Mouse (Mus musculus): ENCODE measurements around the gene Nr1i2. TPM values are rescaled to one million over a fixed set of nuclear protein-coding genes. Genes with fewer than 3 reads are reported as not detected.

The Nr1i2 gene
- polyA plus RNA-seq, 1 experiment from 2014 or later, result not detected

- WGBS, result 62% methylated on average over 5 of the region's 5 CpGs
- Histone ChIP-seq H3K4me3 (ENCODE audit: low read depth, low read length) (no peak overlapping the region), H3K27me3 (ENCODE audit: control insufficient read depth, insufficient read depth, low read length) (no peaks in the 10 kb centered on the region), H3K36me3 (ENCODE audit: control insufficient read depth, insufficient read depth, low read length) (no peaks in the 10 kb centered on the region), H3K9ac (ENCODE audit: low read length) (no peak overlapping the region), H3K9me3 (ENCODE audit: control insufficient read depth, low read length) (no peaks in the 10 kb centered on the region), H3K4me1 (replicated peaks; ENCODE audit: control insufficient read depth, insufficient read depth, low read length) (no peaks in the 10 kb centered on the region), H3K27ac (ENCODE audit: low read depth, low read length) (no peak overlapping the region), H3K4me2 (ENCODE audit: low read depth, low read length, severe bottlenecking) (no peak overlapping the region)
- ATAC-seq (replicated peaks; ENCODE audit: low FRiP score), result no peak
- DNase-seq (ENCODE audit: low spot score), result no peak
Observed at GRCm38 (mm10) chr16:38295349-38295930, 816 bp upstream of the Nr1i2 start.

- DNase-seq (ENCODE audit: low spot score) (peak; percentile 22), ATAC-seq (replicated peaks; ENCODE audit: low FRiP score) (no peak)
- no peak overlapping the region for H3K4me2 ChIP-seq (ENCODE audit: low read depth, low read length, severe bottlenecking)
- H3K27me3 ChIP-seq (ENCODE audit: control insufficient read depth, insufficient read depth, low read length), result no peaks in the 10 kb centered on the region
- H3K27ac ChIP-seq (ENCODE audit: low read depth, low read length), result no peak overlapping the region
- no peaks in the 10 kb centered on the region for H3K9me3 ChIP-seq (ENCODE audit: control insufficient read depth, low read length)
- no peak overlapping the region for H3K9ac ChIP-seq (ENCODE audit: low read length)
- H3K4me3 ChIP-seq (ENCODE audit: low read depth, low read length), result no peak overlapping the region
- WGBS, result 75% methylated on average over 2 of the region's 2 CpGs
- H3K4me1 ChIP-seq (replicated peaks; ENCODE audit: control insufficient read depth, insufficient read depth, low read length), result no peaks in the 10 kb centered on the region
- H3K36me3 ChIP-seq (ENCODE audit: control insufficient read depth, insufficient read depth, low read length), result no peaks in the 10 kb centered on the region
Observed at GRCm38 (mm10) chr16:38290151-38290550, 4.5 kb downstream of the Nr1i2 start.

GRCm38 (mm10) chr16:38288851-38289250, 5.8 kb downstream of the Nr1i2 start:
- WGBS, result 42% methylated on average over 6 of the region's 6 CpGs
- no peaks in the 10 kb centered on the region for H3K36me3 ChIP-seq (ENCODE audit: control insufficient read depth, insufficient read depth, low read length)
- no peaks in the 10 kb centered on the region for H3K9me3 ChIP-seq (ENCODE audit: control insufficient read depth, low read length)
- no peak overlapping the region for H3K4me2 ChIP-seq (ENCODE audit: low read depth, low read length, severe bottlenecking)
- DNase-seq (ENCODE audit: low spot score) (peak; percentile 45), ATAC-seq (replicated peaks; ENCODE audit: low FRiP score) (no peak)
- H3K9ac ChIP-seq (ENCODE audit: low read length), result no peak overlapping the region
- no peak overlapping the region for H3K27ac ChIP-seq (ENCODE audit: low read depth, low read length)
- H3K4me3 ChIP-seq (ENCODE audit: low read depth, low read length), result no peak overlapping the region
- H3K4me1 ChIP-seq (replicated peaks; ENCODE audit: control insufficient read depth, insufficient read depth, low read length), result no peaks in the 10 kb centered on the region
- H3K27me3 ChIP-seq (ENCODE audit: control insufficient read depth, insufficient read depth, low read length), result no peaks in the 10 kb centered on the region

DNA sequence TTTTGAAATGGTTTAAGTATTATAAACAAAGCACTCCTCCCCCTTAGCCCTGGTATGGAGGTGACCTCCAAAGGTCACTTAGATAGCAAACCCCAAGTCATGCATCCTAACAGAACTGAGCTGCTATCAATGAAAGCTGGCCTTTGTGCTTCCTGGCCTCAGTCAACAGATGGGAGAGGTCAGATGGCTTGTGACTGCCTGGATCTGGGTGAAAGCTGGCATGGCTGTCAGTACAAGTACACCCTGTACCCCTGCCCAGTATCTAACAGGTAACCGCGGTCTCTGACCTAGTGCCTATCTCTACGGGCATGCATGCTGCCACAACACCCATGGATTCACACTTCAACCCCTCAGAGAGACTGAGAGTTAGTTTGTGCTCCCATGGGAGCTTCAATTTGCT, 6.9 kb downstream of the Nr1i2 start:
- 91% methylated on average over 3 of the region's 3 CpGs for WGBS
- H3K9ac ChIP-seq (ENCODE audit: low read length), result no peak overlapping the region
- DNase-seq (ENCODE audit: low spot score) (no peak), ATAC-seq (replicated peaks; ENCODE audit: low FRiP score) (no peak)
- H3K4me3 ChIP-seq (ENCODE audit: low read depth, low read length), result no peak overlapping the region
- H3K27me3 ChIP-seq (ENCODE audit: control insufficient read depth, insufficient read depth, low read length), result no peaks in the 10 kb centered on the region
- H3K4me2 ChIP-seq (ENCODE audit: low read depth, low read length, severe bottlenecking), result no peak overlapping the region
- H3K4me1 ChIP-seq (replicated peaks; ENCODE audit: control insufficient read depth, insufficient read depth, low read length), result no peaks in the 10 kb centered on the region
- no peaks in the 10 kb centered on the region for H3K36me3 ChIP-seq (ENCODE audit: control insufficient read depth, insufficient read depth, low read length)
- no peak overlapping the region for H3K27ac ChIP-seq (ENCODE audit: low read depth, low read length)
- no peaks in the 10 kb centered on the region for H3K9me3 ChIP-seq (ENCODE audit: control insufficient read depth, low read length)

DNA sequence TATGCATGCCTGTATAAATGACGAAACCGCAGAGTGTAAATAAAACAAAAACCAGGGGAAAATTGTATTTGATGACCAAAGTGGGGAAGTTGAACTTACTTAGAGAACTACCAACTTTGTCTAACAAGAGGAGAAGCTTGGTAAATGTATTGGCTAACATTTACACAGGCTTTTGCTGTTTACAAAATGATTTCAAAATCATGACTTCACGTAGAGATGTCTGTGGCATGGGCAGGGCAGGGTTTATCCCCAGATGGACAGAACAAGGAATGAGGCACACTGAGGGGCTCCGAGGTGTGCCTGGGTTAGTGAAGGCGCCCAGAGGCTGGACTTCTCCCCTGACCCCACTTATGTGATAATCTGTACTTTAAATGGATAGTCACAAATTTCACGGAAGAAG, 7.3 kb downstream of the Nr1i2 start:
- H3K36me3 ChIP-seq (ENCODE audit: control insufficient read depth, insufficient read depth, low read length), result no peaks in the 10 kb centered on the region
- ATAC-seq (replicated peaks; ENCODE audit: low FRiP score) (no peak), DNase-seq (ENCODE audit: low spot score) (peak; percentile 18)
- no peak overlapping the region for H3K4me3 ChIP-seq (ENCODE audit: low read depth, low read length)
- H3K4me2 ChIP-seq (ENCODE audit: low read depth, low read length, severe bottlenecking), result no peak overlapping the region
- WGBS, result 81% methylated on average over 6 of the region's 6 CpGs
- H3K27ac ChIP-seq (ENCODE audit: low read depth, low read length), result no peak overlapping the region
- no peak overlapping the region for H3K9ac ChIP-seq (ENCODE audit: low read length)
- H3K9me3 ChIP-seq (ENCODE audit: control insufficient read depth, low read length), result no peaks in the 10 kb centered on the region
- no peaks in the 10 kb centered on the region for H3K4me1 ChIP-seq (replicated peaks; ENCODE audit: control insufficient read depth, insufficient read depth, low read length)
- H3K27me3 ChIP-seq (ENCODE audit: control insufficient read depth, insufficient read depth, low read length), result no peaks in the 10 kb centered on the region

- no peaks in the 10 kb centered on the region for H3K9me3 ChIP-seq (ENCODE audit: control insufficient read depth, low read length)
- H3K36me3 ChIP-seq (ENCODE audit: control insufficient read depth, insufficient read depth, low read length), result no peaks in the 10 kb centered on the region
- no peak overlapping the region for H3K9ac ChIP-seq (ENCODE audit: low read length)
- H3K27me3 ChIP-seq (ENCODE audit: control insufficient read depth, insufficient read depth, low read length), result no peaks in the 10 kb centered on the region
- WGBS, result 83% methylated on average over 4 of the region's 4 CpGs
- DNase-seq (ENCODE audit: low spot score), result peak; percentile 38
- no peak for ATAC-seq (replicated peaks; ENCODE audit: low FRiP score)
- H3K4me2 ChIP-seq (ENCODE audit: low read depth, low read length, severe bottlenecking), result no peak overlapping the region
- H3K27ac ChIP-seq (ENCODE audit: low read depth, low read length), result no peak overlapping the region
- H3K4me1 ChIP-seq (replicated peaks; ENCODE audit: control insufficient read depth, insufficient read depth, low read length), result no peaks in the 10 kb centered on the region
- no peak overlapping the region for H3K4me3 ChIP-seq (ENCODE audit: low read depth, low read length)
Observed at GRCm38 (mm10) chr16:38286541-38286940, 8.1 kb downstream of the Nr1i2 start.

DNA sequence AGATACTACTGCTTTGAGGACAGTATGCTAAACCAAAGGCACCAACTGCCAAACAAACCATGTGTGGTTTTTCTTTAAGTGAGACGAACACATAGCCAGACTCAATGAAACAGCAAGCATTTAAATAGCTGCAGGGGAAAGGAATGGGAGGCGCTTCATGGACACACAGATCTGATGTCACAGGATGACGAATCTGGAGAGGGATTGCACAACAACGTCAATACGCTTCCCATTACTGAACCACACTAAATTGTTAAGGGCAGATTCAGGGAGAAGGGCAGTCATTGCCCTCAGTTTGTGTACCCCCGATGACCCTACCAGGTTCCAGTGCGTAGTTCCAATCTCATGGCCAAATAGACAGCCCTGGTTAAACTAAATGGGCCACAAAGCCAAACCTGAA, 8.8 kb downstream of the Nr1i2 start:
- H3K4me1 ChIP-seq (replicated peaks; ENCODE audit: control insufficient read depth, insufficient read depth, low read length), result no peaks in the 10 kb centered on the region

GRCm38 (mm10) chr16:38283300-38283699, 11.3 kb downstream of the Nr1i2 start:
- Histone ChIP-seq H3K4me2 (ENCODE audit: low read depth, low read length, severe bottlenecking) (no peak overlapping the region), H3K9ac (ENCODE audit: low read length) (no peak overlapping the region), H3K4me1 (replicated peaks; ENCODE audit: control insufficient read depth, insufficient read depth, low read length) (no peaks in the 10 kb centered on the region), H3K4me3 (ENCODE audit: low read depth, low read length) (no peak overlapping the region), H3K36me3 (ENCODE audit: control insufficient read depth, insufficient read depth, low read length) (no peaks in the 10 kb centered on the region), H3K27ac (ENCODE audit: low read depth, low read length) (no peak overlapping the region), H3K27me3 (ENCODE audit: control insufficient read depth, insufficient read depth, low read length) (no peaks in the 10 kb centered on the region), H3K9me3 (ENCODE audit: control insufficient read depth, low read length) (no peaks in the 10 kb centered on the region)
- DNase-seq (ENCODE audit: low spot score) (peak; percentile 25), ATAC-seq (replicated peaks; ENCODE audit: low FRiP score) (no peak)
- 45% methylated on average over 3 of the region's 3 CpGs for WGBS

More for the DNA sequence above, 8.8 kb downstream of the Nr1i2 start:
- Histone ChIP-seq H3K4me2 (ENCODE audit: low read depth, low read length, severe bottlenecking) (no peak overlapping the region), H3K4me3 (ENCODE audit: low read depth, low read length) (no peak overlapping the region), H3K27me3 (ENCODE audit: control insufficient read depth, insufficient read depth, low read length) (no peaks in the 10 kb centered on the region), H3K27ac (ENCODE audit: low read depth, low read length) (no peak overlapping the region), H3K9ac (ENCODE audit: low read length) (no peak overlapping the region), H3K36me3 (ENCODE audit: control insufficient read depth, insufficient read depth, low read length) (no peaks in the 10 kb centered on the region), H3K9me3 (ENCODE audit: control insufficient read depth, low read length) (no peaks in the 10 kb centered on the region)
- DNase-seq (ENCODE audit: low spot score) (peak; percentile 13), ATAC-seq (replicated peaks; ENCODE audit: low FRiP score) (no peak)
- WGBS, result 87% methylated on average over 7 of the region's 7 CpGs

- Histone ChIP-seq H3K4me1 (replicated peaks; ENCODE audit: control insufficient read depth, insufficient read depth, low read length) (no peaks in the 10 kb centered on the region), H3K4me3 (ENCODE audit: low read depth, low read length) (no peak overlapping the region), H3K27me3 (ENCODE audit: control insufficient read depth, insufficient read depth, low read length) (no peaks in the 10 kb centered on the region), H3K4me2 (ENCODE audit: low read depth, low read length, severe bottlenecking) (no peak overlapping the region), H3K36me3 (ENCODE audit: control insufficient read depth, insufficient read depth, low read length) (no peaks in the 10 kb centered on the region), H3K9ac (ENCODE audit: low read length) (no peak overlapping the region), H3K9me3 (ENCODE audit: control insufficient read depth, low read length) (no peaks in the 10 kb centered on the region), H3K27ac (ENCODE audit: low read depth, low read length) (no peak overlapping the region)
- ATAC-seq (replicated peaks; ENCODE audit: low FRiP score) (no peak), DNase-seq (ENCODE audit: low spot score) (peak; percentile 36)
- 85% methylated on average over 7 of the region's 7 CpGs for WGBS
Observed at GRCm38 (mm10) chr16:38282559-38283160, 12.0 kb downstream of the Nr1i2 start.
